In genomic region chr5:96608581-96609280, GRCm38 (mm10) we compare ENCODE assay signal across 29 mouse cellular contexts.
DNase-seq lines count a peak whose midpoint lies in the region; ATAC-seq and TF ChIP-seq lines count a peak whose summit lies in the region.
"Had no signal": no experiment of that assay in that cellular context is flagged by ENCODE, and none has a peak within 500 bp of the region (broad histone marks: within the 10 kb centered on the region; RNA-seq: fewer than 3 reads in every experiment).

No protein-coding gene starts in this region.

- no peaks in the 10 kb centered on the region for H3K27me3 ChIP-seq in kidney, adult 2 months (replicated peaks; ENCODE audit: control insufficient read depth, insufficient read depth, low read length)
- no peaks in the 10 kb centered on the region for H3K27me3 ChIP-seq in kidney, embryonic 16.5 days (ENCODE audit: insufficient read depth, low read length)
- H3K27me3 ChIP-seq: CH12.LX; embryonic facial prominence, embryonic 13.5 days; forebrain, embryonic 15.5 days; hindbrain, embryonic 12.5 days; intestine, embryonic 15.5 days; liver, embryonic 12.5 days; megakaryocyte, embryonic 14.5 days; midbrain, embryonic 13.5 days had no signal

- no peak overlapping the region for H3K9ac ChIP-seq in kidney, embryonic 16.5 days (replicated peaks; ENCODE audit: low read length)
- H3K9ac ChIP-seq: embryonic facial prominence, embryonic 13.5 days; forebrain, embryonic 15.5 days; hindbrain, embryonic 12.5 days; intestine, embryonic 15.5 days; liver, embryonic 12.5 days; liver, postnatal 0 days; midbrain, embryonic 13.5 days had no signal

- TF ChIP-seq POLR2A in kidney, adult 2 months (IDR thresholded peaks at IDR 0.05; ENCODE audit: low read depth, low read length) = no peak

- no peak overlapping the region for H3K4me2 ChIP-seq in kidney, embryonic 16.5 days (replicated peaks; ENCODE audit: low read depth, low read length)
- H3K4me2 ChIP-seq: embryonic facial prominence, embryonic 13.5 days; forebrain, embryonic 15.5 days; heart, embryonic 11.5 days; hindbrain, embryonic 12.5 days; intestine, embryonic 15.5 days; liver, embryonic 12.5 days; midbrain, embryonic 13.5 days had no signal

- no peaks in the 10 kb centered on the region for H3K9me3 ChIP-seq in kidney, embryonic 16.5 days (ENCODE audit: low read length)
- H3K9me3 ChIP-seq: embryonic facial prominence, embryonic 13.5 days; forebrain, embryonic 10.5 days; forebrain, embryonic 15.5 days; hindbrain, embryonic 12.5 days; intestine, embryonic 15.5 days; liver, embryonic 12.5 days; midbrain, embryonic 13.5 days had no signal

- DNase-seq in kidney, adult 2 months = peak; percentile 20
- DNase-seq in kidney, adult 11 months = no peak
- peak; percentile 58 for DNase-seq in embryo, embryonic 10.5 days (ENCODE audit: low spot score)
- DNase-seq in mesoderm, embryonic 11.5 days (ENCODE audit: low read depth, low spot score) = peak; percentile 66
- no peak for DNase-seq in layer of hippocampus, adult 18-20 months (ENCODE audit: low spot score in 2 of 2)
- no peak for DNase-seq in left cerebral cortex, postnatal 36 days (ENCODE audit: low spot score in 2 of 2)
- DNase-seq in layer of hippocampus, postnatal 25 days (ENCODE audit: extremely low spot score in 1 of 2, low spot score in 1 of 2) = no peak
- DNase-seq: adrenal gland, postnatal 10 days; cerebellum, adult 8-10 months; gastrocnemius, postnatal 25 days; heart, adult 18-20 months; heart, postnatal 36 days; left cerebral cortex, postnatal 4 days; liver, postnatal 0 days; lung, postnatal 4 days; spleen, adult 18-20 months; thymus, postnatal 14 days had no signal

- TF ChIP-seq CTCF in kidney, adult 2 months (conservative IDR thresholded peaks at IDR 0.05; ENCODE audit: insufficient read depth, insufficient read length, low read depth, low read length) = no peak

- H3K27ac ChIP-seq in kidney, adult 2 months (ENCODE audit: insufficient read depth, low read depth, low read length) = no peak overlapping the region
- no peak overlapping the region for H3K27ac ChIP-seq in kidney, embryonic 16.5 days (ENCODE audit: low read length)
- H3K27ac ChIP-seq: embryonic facial prominence, embryonic 13.5 days; forebrain, embryonic 10.5 days; forebrain, embryonic 15.5 days; hindbrain, embryonic 12.5 days; hindbrain, postnatal 0 days; intestine, embryonic 15.5 days; liver, embryonic 12.5 days; midbrain, embryonic 13.5 days had no signal

- 28% methylated on average over 3 of the region's 3 CpGs for WGBS in kidney, adult 2 months
- WGBS in kidney, embryonic 16.5 days = 22% methylated on average over 3 of the region's 3 CpGs

- peak; percentile 86 for ATAC-seq in kidney, embryonic 16.5 days (ENCODE audit: low FRiP score, low TSS enrichment)
- ATAC-seq: forebrain, embryonic 15.5 days; hindbrain, postnatal 0 days; intestine, embryonic 15.5 days; liver, embryonic 12.5 days; liver, postnatal 0 days; midbrain, embryonic 13.5 days had no signal

- no peaks in the 10 kb centered on the region for H3K4me1 ChIP-seq in kidney, adult 2 months (ENCODE audit: control insufficient read depth, insufficient read depth, low read length)
- H3K4me1 ChIP-seq in kidney, embryonic 16.5 days (ENCODE audit: insufficient read depth, low read length) = peaks cover 6% of the 10 kb centered on the region; the same call in 1 of the 2 replicates
- H3K4me1 ChIP-seq: forebrain, embryonic 15.5 days; hindbrain, embryonic 12.5 days; intestine, embryonic 15.5 days; liver, embryonic 12.5 days; megakaryocyte, embryonic 14.5 days had no signal

- no peak overlapping the region for H3K4me3 ChIP-seq in kidney, adult 2 months (ENCODE audit: insufficient read depth, low read depth, low read length)
- H3K4me3 ChIP-seq in kidney, embryonic 16.5 days (ENCODE audit: low read length) = no peak overlapping the region
- H3K4me3 ChIP-seq: embryonic facial prominence, embryonic 13.5 days; forebrain, embryonic 10.5 days; forebrain, embryonic 15.5 days; hindbrain, embryonic 12.5 days; intestine, embryonic 15.5 days; liver, embryonic 12.5 days; megakaryocyte, embryonic 14.5 days; midbrain, embryonic 13.5 days had no signal

- H3K36me3 ChIP-seq in kidney, adult 2 months (ENCODE audit: control insufficient read depth, insufficient read depth, low read length) = no peaks in the 10 kb centered on the region
- H3K36me3 ChIP-seq in kidney, embryonic 16.5 days (ENCODE audit: insufficient read depth, low read length) = peaks cover 3% of the 10 kb centered on the region; the same call in 1 of the 2 replicates
- H3K36me3 ChIP-seq: embryonic facial prominence, embryonic 13.5 days; forebrain, embryonic 10.5 days; forebrain, embryonic 15.5 days; hindbrain, embryonic 12.5 days; intestine, embryonic 15.5 days; liver, embryonic 12.5 days; midbrain, embryonic 13.5 days had no signal

- intact Hi-C loops in left cerebral cortex, postnatal 36 days (cut with DNase I) = no loop called here

Comparison
In these comparisons a context has a peak if more than half of its experiments do, and no peak if none do; other contexts are left out.
1. DNase-seq: peak in kidney, adult 2 months (single experiment), embryo, embryonic 10.5 days (single experiment) and mesoderm, embryonic 11.5 days (single experiment); none in kidney, adult 11 months (single experiment), layer of hippocampus, adult 18-20 months (0 of 2), left cerebral cortex, postnatal 36 days (0 of 2) and layer of hippocampus, postnatal 25 days (0 of 2).